Mouse (Mus musculus): ENCODE measurements around the gene Hmgb3. TPM values are rescaled to one million over a fixed set of nuclear protein-coding genes. Genes with fewer than 3 reads are reported as not detected.

The Hmgb3 gene
- polyA plus RNA-seq, 1 experiment from 2014 or later = 196 TPM

DNA sequence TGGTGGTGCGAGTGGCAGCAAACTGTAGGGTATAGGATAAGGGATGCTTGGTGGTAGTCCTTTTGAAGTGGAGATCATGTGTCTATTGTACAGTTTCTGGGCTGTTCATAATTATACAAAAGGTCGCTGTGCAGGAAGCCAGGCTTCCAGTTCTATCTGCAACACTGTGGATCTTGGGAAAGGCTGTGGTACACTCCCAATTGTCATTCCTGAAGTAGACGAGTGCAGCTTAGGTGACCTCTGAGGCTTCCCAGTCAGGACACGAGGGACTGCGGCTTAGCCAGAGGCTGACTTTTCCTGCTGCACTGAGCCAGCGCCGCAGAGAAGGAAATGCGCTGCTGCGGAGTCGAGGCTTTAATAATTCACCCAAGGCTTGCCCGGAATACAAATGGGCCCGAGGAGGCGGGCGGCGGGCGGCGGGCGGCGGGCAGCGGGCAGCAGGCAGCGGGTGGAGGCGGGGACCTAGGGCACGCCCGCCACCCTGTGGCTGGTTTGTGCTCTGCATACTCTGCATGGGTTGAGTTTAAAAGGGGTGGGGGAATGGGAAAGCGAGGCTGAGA is 45.4 kb downstream of the Hmgb3 start:
- no peak for ATAC-seq (ENCODE audit: insufficient number of reproducible peaks, low FRiP score, low TSS enrichment, low read depth)
- H3K36me3 ChIP-seq = no peaks in the 10 kb centered on the region
- peak overlapping the region; percentile 29 for H3K4me3 ChIP-seq (replicated peaks)
- H3K4me2 ChIP-seq (replicated peaks) = peak overlapping the region; percentile 47
- no peaks in the 10 kb centered on the region for H3K4me1 ChIP-seq
- no peak overlapping the region for H3K27ac ChIP-seq (replicated peaks)
- no peaks in the 10 kb centered on the region for H3K9me3 ChIP-seq (replicated peaks)
- WGBS = 21% methylated on average over 12 of the region's 25 CpGs
- H3K27me3 ChIP-seq = peaks cover 6% of the 10 kb centered on the region; the same call in 1 of the 2 replicates
- no peak overlapping the region for H3K9ac ChIP-seq

Small RNA genes lying within 50 kb of the gene (microRNA-seq; reads per million reads assigned to microRNA genes)
- not detected for gene Gm23945 (ENCODE audit: borderline number of aligned reads)

Other genes starting within 250 kb of the Hmgb3 start
- gene Mtmr1, start 191.2 kb upstream of the Hmgb3 start, polyA plus RNA-seq (2015; fragmentation: Nextera tagmentation; extraction: Ambion mirVana) = 11.6 and 12.4 TPM in 2 replicates
- 36.3 and 36.4 TPM in 2 replicates for gene Cd99l2, start 63.1 kb upstream of the Hmgb3 start, polyA plus RNA-seq (2015; fragmentation: Nextera tagmentation; extraction: Ambion mirVana)
- gene Gpr50, start 107.7 kb downstream of the Hmgb3 start, polyA plus RNA-seq (2015; fragmentation: Nextera tagmentation; extraction: Ambion mirVana) = 0.77 and 0.81 TPM in 2 replicates

Measured in embryonic facial prominence, embryonic 15.5 days (tissue).